Mouse (Mus musculus) cerebellum, postnatal 14 days (tissue): ENCODE data around the gene Hdgf.

Experiments used
- DNase-seq, 2 experiments: peaks; one replicate each; pipeline ENCODE4 v3.0.0; 2021; ENCODE audit warnings: mixed read lengths in 2 of 2

Hdgf gene

GRCm38 (mm10) chr3:87947056-87947810 lies 41.1 kb downstream of the Hdgf start:
- DNase-seq = no peak

DNA sequence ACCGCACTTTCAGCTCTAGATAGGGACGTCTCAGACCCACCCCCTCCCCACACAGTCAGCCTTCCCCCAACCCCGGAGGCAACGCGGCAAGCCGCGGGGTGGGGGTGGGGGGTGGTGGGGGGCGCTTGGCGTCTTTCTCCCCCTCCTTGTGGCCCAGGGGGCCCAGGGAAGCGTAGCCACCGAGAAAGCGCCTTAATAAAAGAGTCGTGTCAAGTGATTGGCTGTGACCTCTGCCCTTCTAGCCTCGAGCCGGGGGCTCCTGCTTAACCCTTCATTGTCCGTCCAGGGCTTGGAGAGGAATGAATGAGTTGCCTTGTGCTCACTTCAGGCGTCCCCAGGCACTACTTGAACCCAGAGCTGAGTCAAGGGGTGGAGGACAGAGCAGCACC lies 41.7 kb downstream of the Hdgf start:
- DNase-seq = no peak

DNA sequence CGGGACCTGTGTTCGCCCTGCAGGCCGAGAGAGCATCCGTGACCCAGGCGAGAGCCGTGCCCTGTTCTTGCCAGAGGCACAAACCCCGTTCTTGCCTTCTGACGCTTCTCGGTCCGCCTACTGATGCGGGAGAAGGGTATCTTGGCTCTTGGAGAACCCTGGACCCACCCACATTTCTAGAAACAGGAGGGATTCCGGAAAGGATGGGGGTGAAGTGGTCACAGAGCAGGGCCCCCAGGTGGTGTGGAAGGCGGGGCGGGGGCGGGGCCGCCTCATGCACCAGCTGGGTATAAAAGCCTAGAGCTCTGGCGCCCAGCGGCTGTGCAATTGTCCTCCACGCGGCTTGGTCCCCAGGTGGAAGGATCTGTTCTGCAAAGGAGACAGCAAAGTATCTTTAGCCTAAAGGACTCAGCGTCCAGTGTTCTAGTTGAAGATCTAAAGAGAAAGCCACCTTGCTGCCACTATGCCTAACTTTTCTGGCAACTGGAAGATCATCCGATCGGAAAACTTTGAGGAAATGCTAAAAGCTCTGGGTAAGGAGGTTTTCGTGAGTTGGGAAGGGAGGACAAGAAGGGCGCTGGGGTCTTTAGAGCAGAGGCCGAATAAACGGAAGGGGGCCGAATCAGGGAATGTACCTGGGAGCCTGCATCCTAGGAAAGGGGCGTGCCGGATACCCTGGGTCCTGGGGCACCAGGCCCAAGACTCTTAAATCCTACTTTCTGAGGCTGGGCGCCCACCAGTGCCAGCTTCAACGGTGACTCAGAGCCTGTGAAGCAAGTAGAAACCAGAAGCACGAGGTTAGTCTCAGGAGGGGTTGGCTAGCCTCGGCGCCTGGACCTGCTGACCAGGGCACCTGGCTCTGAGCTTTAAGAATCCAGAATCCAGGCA lies 42.5 kb downstream of the Hdgf start, which contains the start of gene Crabp2:
Gene Crabp2 (plus strand): TSS at position 289 of the 888 bp plus-strand sequence.
- DNase-seq = no peak

GRCm38 (mm10) chr3:87949266-87949954 lies 43.3 kb downstream of the Hdgf start:
- DNase-seq = no peak

DNA sequence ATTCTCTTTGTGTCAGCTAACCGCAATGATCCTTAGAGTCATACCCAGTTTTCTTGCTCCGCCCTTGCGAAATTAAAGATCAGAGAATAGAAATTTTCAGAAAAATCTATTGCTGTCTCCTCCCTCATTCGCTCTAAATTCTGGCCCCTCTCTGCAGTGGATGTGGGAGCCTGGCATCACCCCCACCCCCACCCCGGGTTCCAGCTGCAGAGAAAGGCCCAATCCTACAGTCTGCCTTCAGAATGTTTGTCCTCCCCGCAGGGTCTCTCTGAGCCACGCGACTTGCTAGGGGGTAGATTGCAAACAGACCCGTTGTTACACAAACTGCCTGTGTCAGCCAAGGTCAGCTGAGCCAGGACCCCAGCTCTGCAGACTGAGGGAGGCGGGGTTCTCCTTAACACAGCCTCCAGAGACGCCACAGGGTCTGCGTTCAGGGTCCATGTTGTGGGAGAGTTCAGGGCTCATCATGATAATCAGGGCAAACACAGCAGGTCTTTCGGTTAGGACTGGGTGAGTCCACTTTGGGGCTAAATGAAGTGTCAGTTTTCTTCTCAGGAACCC lies 43.9 kb downstream of the Hdgf start:
- no peak for DNase-seq

- DNase-seq = no peak
These were observed 45.8 kb downstream of the Hdgf start for GRCm38 (mm10) chr3:87951946-87952345.

GRCm38 (mm10) chr3:87952440-87952839 lies 46.3 kb downstream of the Hdgf start:
- no peak for DNase-seq

- DNase-seq = no peak
These were observed 51.9 kb downstream of the Hdgf start for GRCm38 (mm10) chr3:87958056-87958455.

DNA sequence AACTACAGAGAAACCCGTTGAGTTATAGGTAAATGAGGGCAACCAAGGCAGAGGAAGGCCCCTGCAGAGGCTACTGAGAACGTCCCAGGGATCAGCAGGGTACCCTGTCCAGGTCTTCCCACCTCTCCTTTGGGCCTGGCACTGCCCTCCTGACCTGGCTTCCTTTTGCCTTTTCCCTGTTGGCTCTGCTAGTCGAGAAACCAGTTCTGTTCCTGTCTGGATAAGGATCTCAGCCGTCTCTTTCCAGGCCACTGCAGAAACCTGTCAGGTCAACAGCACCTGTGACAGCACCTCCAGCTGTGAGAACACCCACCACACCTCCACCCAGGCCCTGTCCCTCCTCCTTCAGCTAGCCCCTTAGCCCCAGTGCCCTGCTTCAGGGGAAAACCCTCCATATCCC lies 52.4 kb downstream of the Hdgf start:
- no peak for DNase-seq

- DNase-seq = no peak
These were observed 52.8 kb downstream of the Hdgf start for GRCm38 (mm10) chr3:87958967-87959366.

- no peak for DNase-seq
These were observed 53.2 kb downstream of the Hdgf start for GRCm38 (mm10) chr3:87959371-87959770.

DNA sequence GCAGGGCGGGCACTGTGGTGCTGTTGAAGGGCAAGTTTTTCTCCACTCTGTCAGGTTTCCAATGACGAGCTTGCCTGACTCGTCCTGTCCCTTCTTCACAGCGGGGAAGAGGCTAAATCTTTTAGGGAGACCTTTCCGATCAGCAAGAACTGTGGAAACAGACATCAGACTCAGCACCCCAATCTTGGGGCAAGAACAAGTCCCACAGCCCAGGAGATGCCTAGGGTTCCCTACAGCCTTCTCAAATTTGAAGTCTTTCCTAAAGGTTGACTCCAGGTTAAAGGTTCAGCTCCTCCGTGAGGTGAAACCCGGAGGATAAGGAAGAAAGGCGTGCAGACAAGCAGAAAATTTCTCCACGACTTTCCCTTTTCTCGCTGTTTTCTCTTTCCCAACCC lies 54.1 kb downstream of the Hdgf start:
- no peak for DNase-seq

DNA sequence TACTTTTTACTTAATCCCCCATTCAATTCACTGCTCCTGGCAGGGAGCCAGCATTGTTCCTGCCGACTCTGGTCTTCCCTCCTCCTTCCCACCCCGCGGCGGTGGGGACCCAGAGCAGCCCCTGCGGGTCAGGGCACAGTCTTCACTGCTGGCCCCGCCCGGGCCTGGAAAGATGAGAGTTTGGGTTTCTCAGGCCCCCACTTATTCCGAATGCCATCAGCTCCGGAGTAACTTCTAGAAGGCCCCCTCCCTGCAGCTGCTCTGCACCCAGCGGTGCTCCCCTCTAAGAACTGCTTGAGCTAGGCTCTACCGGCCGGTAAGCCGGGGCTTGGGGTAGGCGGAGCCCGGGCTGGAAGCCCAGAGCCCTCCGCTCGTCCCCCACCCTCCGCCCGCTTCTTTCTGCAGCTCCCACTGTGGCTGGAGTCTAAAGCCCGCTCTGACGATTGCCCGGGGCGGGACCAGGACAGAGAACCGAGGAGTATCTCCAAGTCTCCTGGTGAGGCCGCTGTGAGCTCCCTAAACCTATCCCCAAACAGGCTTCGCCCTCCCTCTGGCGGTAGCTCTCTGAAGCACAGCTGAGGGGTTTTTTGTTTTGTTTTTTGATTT lies 54.6 kb downstream of the Hdgf start:
- DNase-seq = peak; percentile 82 to 86
